Mouse (Mus musculus) C2C12 (cell line): ENCODE measurements around the gene Csnk1e. TPM values are rescaled to one million over a fixed set of nuclear protein-coding genes. Genes with fewer than 3 reads are reported as not detected.

Experiments used
- H3K27me3 ChIP-seq: one replicate; pipeline ENCODE4 v1.6.1; 2011; ENCODE audit not compliant: control insufficient read depth, insufficient read depth, insufficient read length
- H3K36me3 ChIP-seq: one replicate; pipeline ENCODE4 v1.6.1; 2011; ENCODE audit not compliant: control insufficient read depth, insufficient read depth
- H3K4me3 ChIP-seq: one replicate; pipeline ENCODE4 v1.5.1; 2011; ENCODE audit warnings: mild to moderate bottlenecking, control low read depth; ENCODE audit not compliant: poor library complexity, insufficient read depth, severe bottlenecking
- H3K79me2 ChIP-seq: one replicate; pipeline ENCODE4 v1.6.1; 2011; ENCODE audit not compliant: control insufficient read depth, insufficient read depth
- H3K79me3 ChIP-seq: one replicate; pipeline ENCODE4 v1.6.1; 2011; ENCODE audit warnings: low read depth, control low read depth
- H3ac ChIP-seq: one replicate; pipeline ENCODE3; 2011; ENCODE audit warnings: low read depth; ENCODE audit not compliant: control insufficient read depth, insufficient read length
- CEBPB ChIP-seq: IDR thresholded peaks from one replicate; pipeline ENCODE4 v1.6.1; 2011; ENCODE audit warnings: low read depth, mild to moderate bottlenecking, control low read depth, moderate library complexity
- CTCF ChIP-seq: IDR thresholded peaks from one replicate; pipeline ENCODE4 v1.5.1; 2011; ENCODE audit not compliant: control insufficient read depth, insufficient read depth, insufficient read length
- FOSL1 ChIP-seq: IDR thresholded peaks from one replicate; pipeline ENCODE4 v1.8.0; 2011; ENCODE audit warnings: mild to moderate bottlenecking, low read length; ENCODE audit not compliant: poor library complexity, insufficient read depth, severe bottlenecking
- MAX ChIP-seq: IDR thresholded peaks from one replicate; pipeline ENCODE4 v1.6.1; 2011; ENCODE audit warnings: mild to moderate bottlenecking, control low read depth
- MYOD1 ChIP-seq: IDR thresholded peaks from one replicate; pipeline ENCODE4 v1.6.1; 2011; ENCODE audit warnings: low read depth; ENCODE audit not compliant: control insufficient read depth, insufficient read length
- MYOG ChIP-seq: IDR thresholded peaks from one replicate; pipeline ENCODE4 v1.6.1; 2011; ENCODE audit not compliant: control insufficient read depth, insufficient read length; ENCODE audit errors: extremely low read depth
- USF1 ChIP-seq: IDR thresholded peaks from one replicate; pipeline ENCODE4 v1.6.1; 2011; ENCODE audit warnings: low read depth, mild to moderate bottlenecking, control low read depth, moderate library complexity
- polyA plus RNA-seq: library from polyadenylated mRNA; unstranded; fragments of >200 nt; fragmentation: generic; extraction: Trizol; gene quantifications from one replicate; pipeline ENCODE4 v1.2.1, GENCODE M21; 2012; ENCODE audit warnings: missing spikeins

Csnk1e gene
- polyA plus RNA-seq, 1 experiment: 98.6 TPM

GRCm38 (mm10) chr15:79400975-79401365 is 54.4 kb downstream of the Csnk1e start:
- TF ChIP-seq CTCF: no peak
- TF ChIP-seq MYOG: no peak
- TF ChIP-seq CEBPB: no peak
- TF ChIP-seq MAX: no peak
- no peak for TF ChIP-seq MYOD1
- TF ChIP-seq USF1: no peak
- no peak for TF ChIP-seq FOSL1
- peak overlapping the region; percentile 4 for H3ac ChIP-seq
- H3K36me3 ChIP-seq: peaks cover 8% of the 10 kb centered on the region
- H3K79me3 ChIP-seq: peaks cover 43% of the 10 kb centered on the region
- H3K4me3 ChIP-seq: no peak overlapping the region
- no peaks in the 10 kb centered on the region for H3K27me3 ChIP-seq
- peaks cover 70% of the 10 kb centered on the region for H3K79me2 ChIP-seq

DNA sequence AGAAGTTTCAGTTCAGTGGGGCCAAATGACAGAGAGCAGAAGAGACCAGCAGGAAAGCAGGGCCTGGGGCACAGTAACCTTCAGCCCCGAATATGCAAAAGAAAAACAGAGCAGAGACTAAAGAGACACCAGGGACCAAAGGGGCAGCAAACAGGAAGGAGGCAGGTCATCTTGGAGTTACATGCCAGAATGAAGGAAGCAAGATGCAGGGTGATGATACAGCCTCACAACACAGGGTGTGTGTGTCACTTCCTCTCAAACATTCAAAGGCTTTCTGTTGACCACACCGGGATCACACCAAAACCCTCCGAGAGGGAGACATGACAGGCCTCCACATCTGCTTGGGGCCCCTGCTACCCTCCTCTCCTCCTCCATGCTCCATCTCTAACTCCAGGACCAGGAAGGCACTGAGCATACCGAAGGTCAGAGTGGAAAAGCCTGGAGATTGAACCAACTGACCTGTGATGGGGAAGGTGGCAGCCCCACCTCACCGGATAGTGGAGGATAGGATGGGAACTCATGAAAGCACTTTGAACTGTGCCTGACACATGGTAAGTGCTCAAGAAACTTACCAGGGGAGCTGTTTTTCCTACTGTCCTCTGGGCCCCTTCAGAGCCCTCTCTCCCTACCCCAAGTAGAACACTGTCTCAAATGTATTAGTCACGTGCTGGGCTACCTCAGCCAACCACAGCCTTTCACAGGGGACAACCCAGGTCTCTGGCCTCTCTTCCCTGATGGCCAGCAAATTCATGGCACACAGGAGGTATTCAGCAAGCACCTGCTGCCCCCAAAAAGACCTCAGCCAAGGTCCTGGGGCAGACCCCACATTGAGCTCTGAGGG is 55.0 kb downstream of the Csnk1e start:
- Histone ChIP-seq H3ac (peak overlapping the region; percentile 5), H3K79me2 (peaks cover 76% of the 10 kb centered on the region), H3K79me3 (peaks cover 43% of the 10 kb centered on the region), H3K36me3 (peaks cover 8% of the 10 kb centered on the region), H3K4me3 (no peak overlapping the region), H3K27me3 (no peaks in the 10 kb centered on the region)
- no peak for TF ChIP-seq FOSL1
- TF ChIP-seq MYOG: no peak
- TF ChIP-seq MAX: no peak
- no peak for TF ChIP-seq CEBPB
- TF ChIP-seq USF1: peak; percentile 86

DNA sequence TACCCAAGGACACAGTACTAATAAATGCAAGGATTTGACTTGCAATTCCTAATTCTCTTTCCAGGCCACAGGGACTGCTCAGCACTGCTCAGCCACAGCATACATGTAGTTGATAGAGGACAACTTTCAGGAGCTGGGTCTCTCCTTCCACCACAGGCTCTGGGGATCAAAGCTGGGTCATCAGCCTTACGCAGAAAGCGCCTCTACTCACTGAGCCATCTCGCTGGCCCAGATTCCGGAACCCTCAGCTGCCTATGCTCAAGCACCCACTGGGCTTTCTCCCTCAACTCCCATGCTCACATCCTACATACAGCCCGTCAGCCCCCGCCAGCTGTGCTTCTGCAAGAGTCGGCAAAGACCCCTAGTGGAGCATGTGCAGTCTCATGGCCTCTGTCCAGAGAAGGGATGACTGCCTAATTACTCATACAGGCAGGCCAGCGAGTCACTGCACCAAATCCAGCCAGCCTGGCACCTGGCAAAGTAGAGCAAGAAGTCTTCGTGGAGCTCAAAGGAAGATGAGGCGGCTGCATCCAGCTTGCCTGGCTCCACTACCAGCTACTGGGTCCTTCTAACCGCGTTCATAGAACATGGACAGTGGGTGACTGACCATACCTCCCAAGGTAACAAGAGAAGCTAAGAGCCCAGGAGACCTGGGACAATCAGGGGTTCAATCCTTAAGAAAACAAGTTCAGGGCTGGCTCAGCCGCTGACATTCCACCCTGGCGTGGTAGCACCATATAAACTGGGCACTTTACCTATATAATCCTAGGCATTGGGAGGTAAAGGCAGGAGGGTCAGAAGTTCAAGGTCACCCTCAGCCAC is 55.9 kb downstream of the Csnk1e start:
- Histone ChIP-seq H3ac (no peak overlapping the region), H3K4me3 (no peak overlapping the region), H3K79me2 (peaks cover 86% of the 10 kb centered on the region), H3K79me3 (peaks cover 45% of the 10 kb centered on the region), H3K27me3 (no peaks in the 10 kb centered on the region), H3K36me3 (peaks cover 8% of the 10 kb centered on the region)
- TF ChIP-seq FOSL1: no peak
- no peak for TF ChIP-seq CEBPB
- TF ChIP-seq MYOD1: no peak
- TF ChIP-seq MYOG: no peak
- TF ChIP-seq MAX: no peak
- TF ChIP-seq CTCF: no peak
- no peak for TF ChIP-seq USF1

GRCm38 (mm10) chr15:79396736-79397135 is 58.6 kb downstream of the Csnk1e start:
- peaks cover 42% of the 10 kb centered on the region for H3K79me3 ChIP-seq
- peaks cover 8% of the 10 kb centered on the region for H3K36me3 ChIP-seq
- H3K27me3 ChIP-seq: no peaks in the 10 kb centered on the region
- peaks cover 96% of the 10 kb centered on the region for H3K79me2 ChIP-seq
- TF ChIP-seq MAX (no peak), CTCF (no peak), USF1 (no peak), MYOG (no peak), MYOD1 (no peak), FOSL1 (no peak), CEBPB (no peak)
- H3K4me3 ChIP-seq: no peak overlapping the region
- no peak overlapping the region for H3ac ChIP-seq

GRCm38 (mm10) chr15:79395281-79395680 is 60.1 kb downstream of the Csnk1e start:
- H3K79me2 ChIP-seq: peaks cover 88% of the 10 kb centered on the region
- H3K79me3 ChIP-seq: peaks cover 29% of the 10 kb centered on the region
- no peak overlapping the region for H3K4me3 ChIP-seq
- TF ChIP-seq CEBPB (no peak), USF1 (no peak), MYOD1 (no peak), CTCF (no peak), FOSL1 (no peak), MYOG (no peak), MAX (no peak)
- H3ac ChIP-seq: no peak overlapping the region
- H3K36me3 ChIP-seq: peaks cover 8% of the 10 kb centered on the region
- H3K27me3 ChIP-seq: no peaks in the 10 kb centered on the region
